In genomic region chr13:23400771-23401682, GRCm38 (mm10) we compare ENCODE assay signal across 8 mouse cellular contexts. TPM values are rescaled to one million over a fixed set of nuclear protein-coding genes. Genes with fewer than 3 reads are reported as not detected.
DNase-seq lines count a peak whose midpoint lies in the region; ATAC-seq and TF ChIP-seq lines count a peak whose summit lies in the region.

No protein-coding gene starts in this region.

- 8% methylated on average over 24 of the region's 24 CpGs for WGBS in kidney, embryonic 14.5 days
- WGBS in kidney, adult 2 months: 22% methylated on average over 24 of the region's 24 CpGs
- 6% methylated on average over 24 of the region's 24 CpGs for WGBS in forebrain, embryonic 13.5 days
- 4% methylated on average over 24 of the region's 24 CpGs for WGBS in liver, embryonic 14.5 days (ENCODE audit: insufficient replicate concordance)

- H3K4me1 ChIP-seq in kidney, embryonic 14.5 days (ENCODE audit: control insufficient read depth, insufficient read depth, low read length): no peaks in the 10 kb centered on the region
- no peaks in the 10 kb centered on the region for H3K4me1 ChIP-seq in kidney, adult 2 months (ENCODE audit: control insufficient read depth, insufficient read depth, low read length)
- H3K4me1 ChIP-seq in G1E (ENCODE audit: insufficient read depth, low read depth, low read length): peaks cover 41% of the 10 kb centered on the region
- H3K4me1 ChIP-seq in forebrain, embryonic 13.5 days: peaks cover 11% of the 10 kb centered on the region
- H3K4me1 ChIP-seq in liver, embryonic 14.5 days (replicated peaks; ENCODE audit: control insufficient read depth in 2 of 2, insufficient read depth in 2 of 2, low read length in 1 of 2): peaks cover 3 to 5% of the 10 kb centered on the region in 2 experiments

- no peak for DNase-seq in kidney, adult 2 months
- peak; percentile 24 for DNase-seq in G1E (ENCODE audit: low spot score)
- DNase-seq in liver, embryonic 14.5 days (ENCODE audit: low read depth in 3 of 3, low spot score in 3 of 3): no peak
- no peak for DNase-seq in ovary, postnatal 10 days (ENCODE audit: low spot score)

- H3K4me2 ChIP-seq in kidney, embryonic 14.5 days (replicated peaks; ENCODE audit: low read depth, low read length): peak overlapping the region; percentile 48
- peak overlapping the region; percentile 61 for H3K4me2 ChIP-seq in forebrain, embryonic 13.5 days
- peak overlapping the region; percentile 61 for H3K4me2 ChIP-seq in liver, embryonic 14.5 days (ENCODE audit: low read depth)

- no peak overlapping the region for H3K27ac ChIP-seq in kidney, embryonic 14.5 days (ENCODE audit: low read depth, low read length)
- no peak overlapping the region for H3K27ac ChIP-seq in kidney, adult 2 months (ENCODE audit: insufficient read depth, low read depth, low read length)
- H3K27ac ChIP-seq in forebrain, embryonic 13.5 days: no peak overlapping the region
- no peak overlapping the region for H3K27ac ChIP-seq in liver, embryonic 14.5 days

- peaks cover 10% of the 10 kb centered on the region for H3K27me3 ChIP-seq in kidney, embryonic 14.5 days (ENCODE audit: control insufficient read depth, insufficient read depth, low read length)
- peaks cover 4% of the 10 kb centered on the region for H3K27me3 ChIP-seq in kidney, adult 2 months (replicated peaks; ENCODE audit: control insufficient read depth, insufficient read depth, low read length)
- H3K27me3 ChIP-seq in G1E (ENCODE audit: insufficient read depth, low read length): peaks cover 5% of the 10 kb centered on the region
- peaks cover 31% of the 10 kb centered on the region for H3K27me3 ChIP-seq in forebrain, embryonic 13.5 days
- peaks cover 4% of the 10 kb centered on the region for H3K27me3 ChIP-seq in liver, embryonic 14.5 days (ENCODE audit: control insufficient read depth, insufficient read depth, low read length)

- no peak for ATAC-seq in kidney, embryonic 14.5 days (ENCODE audit: low FRiP score, low TSS enrichment)
- no peak for ATAC-seq in G1E (ENCODE audit: extremely low read depth, insufficient number of reproducible peaks, low FRiP score, poor library complexity, severe bottlenecking)
- ATAC-seq in forebrain, embryonic 13.5 days: no peak
- ATAC-seq in liver, embryonic 14.5 days (ENCODE audit: insufficient read depth): peak; percentile 47; the same call in 1 of the 2 replicates
- no peak for ATAC-seq in frontal cortex, adult (ENCODE audit: low TSS enrichment)
- ATAC-seq in activated CD4-positive, CD25-positive, alpha-beta regulatory T cell, adult 4 months: no peak

- H3K9me3 ChIP-seq in kidney, embryonic 14.5 days (ENCODE audit: control insufficient read depth, low read length): peaks cover 4% of the 10 kb centered on the region; the same call in 1 of the 2 replicates
- no peaks in the 10 kb centered on the region for H3K9me3 ChIP-seq in G1E (replicated peaks)
- no peaks in the 10 kb centered on the region for H3K9me3 ChIP-seq in forebrain, embryonic 13.5 days (replicated peaks)
- no peaks in the 10 kb centered on the region for H3K9me3 ChIP-seq in liver, embryonic 14.5 days (ENCODE audit: control insufficient read depth, low read length)

- TF ChIP-seq EP300 in liver, embryonic 14.5 days (IDR thresholded peaks at IDR 0.05; ENCODE audit: low read depth): no peak

- TF ChIP-seq CTCF in kidney, adult 2 months (conservative IDR thresholded peaks at IDR 0.05; ENCODE audit: insufficient read depth, insufficient read length, low read depth, low read length): no peak
- no peak for TF ChIP-seq CTCF in G1E (IDR thresholded peaks at IDR 0.05; ENCODE audit: low read depth, low read length)
- no peak for TF ChIP-seq CTCF in liver, embryonic 14.5 days (IDR thresholded peaks at IDR 0.05; ENCODE audit: low read depth)

- H3K4me3 ChIP-seq in kidney, embryonic 14.5 days (ENCODE audit: low read length): peak overlapping the region; percentile 38
- H3K4me3 ChIP-seq in kidney, adult 2 months (ENCODE audit: insufficient read depth, low read depth, low read length): no peak overlapping the region
- H3K4me3 ChIP-seq in G1E (ENCODE audit: low read depth, low read length): peak overlapping the region; percentile 70
- H3K4me3 ChIP-seq in forebrain, embryonic 13.5 days: peak overlapping the region; percentile 39; the same call in 1 of the 2 replicates
- peak overlapping the region; percentile 54 to 58 for H3K4me3 ChIP-seq in liver, embryonic 14.5 days (ENCODE audit: insufficient read depth in 1 of 2, low read depth in 2 of 2, low read length in 2 of 2)

- TF ChIP-seq POLR2A in kidney, adult 2 months (IDR thresholded peaks at IDR 0.05; ENCODE audit: low read depth, low read length): no peak

- no peak overlapping the region for H3K9ac ChIP-seq in kidney, embryonic 14.5 days (ENCODE audit: low read depth, low read length)
- no peak overlapping the region for H3K9ac ChIP-seq in forebrain, embryonic 13.5 days
- H3K9ac ChIP-seq in liver, embryonic 14.5 days (replicated peaks): no peak overlapping the region; the same call in 1 of the 2 replicates

- no peaks in the 10 kb centered on the region for H3K36me3 ChIP-seq in kidney, embryonic 14.5 days (ENCODE audit: control insufficient read depth, insufficient read depth, low read length)
- H3K36me3 ChIP-seq in kidney, adult 2 months (ENCODE audit: control insufficient read depth, insufficient read depth, low read length): no peaks in the 10 kb centered on the region
- no peaks in the 10 kb centered on the region for H3K36me3 ChIP-seq in G1E (replicated peaks)
- no peaks in the 10 kb centered on the region for H3K36me3 ChIP-seq in forebrain, embryonic 13.5 days (ENCODE audit: poor library complexity, severe bottlenecking)
- H3K36me3 ChIP-seq in liver, embryonic 14.5 days (replicated peaks; ENCODE audit: control insufficient read depth, insufficient read depth, low read depth): no peaks in the 10 kb centered on the region

RNA-seq across cellular contexts. Expression of gene Abt1, which starts 22.6 kb away (rescaled TPM):
- polyA plus RNA-seq in kidney, embryonic 14.5 days (2014; fragmentation: Nextera tagmentation; extraction: Ambion mirVana): 12.5 and 13.5 TPM in 2 replicates
- 3.3 and 3.9 TPM in 2 replicates for polyA plus RNA-seq in kidney, adult 2 months (2012; rRNA removed)
- total RNA-seq in G1E (2014; fragmentation: Nextera tagmentation): 3.7 and 4.0 TPM in 2 replicates
- total RNA-seq in G1E (2017): 9.5 and 11.4 TPM in 2 replicates
- polyA plus RNA-seq in G1E (2012): 6.5 and 6.9 TPM in 2 replicates
- 12.4 and 13.4 TPM in 2 replicates for polyA plus RNA-seq in forebrain, embryonic 13.5 days (2015; fragmentation: Nextera tagmentation; extraction: Ambion mirVana)
- 2.4 and 4.0 TPM in 2 replicates for polyA plus RNA-seq in liver, embryonic 14.5 days (2012; rRNA removed)
- polyA plus RNA-seq in liver, embryonic 14.5 days (2014; fragmentation: Nextera tagmentation; extraction: Ambion mirVana): 5.2 and 5.3 TPM in 2 replicates
- polyA plus RNA-seq in activated CD4-positive, CD25-positive, alpha-beta regulatory T cell, adult 4 months (2017; shearing (Covaris generic)): 10 to 100 TPM; 10.4 to 11.1 TPM

RNA-seq across cellular contexts. Expression of gene Zfp322a, which starts 32.0 kb away (rescaled TPM):
- polyA plus RNA-seq in kidney, embryonic 14.5 days (2014; fragmentation: Nextera tagmentation; extraction: Ambion mirVana): 43.9 and 55.5 TPM in 2 replicates
- polyA plus RNA-seq in kidney, adult 2 months (2012; rRNA removed): 1.1 and 1.9 TPM in 2 replicates
- total RNA-seq in G1E (2014; fragmentation: Nextera tagmentation) (51.4 and 53.7 TPM in 2 replicates), G1E (2017) (83.0 and 110 TPM in 2 replicates)
- polyA plus RNA-seq in G1E (2012): 1.2 and 1.4 TPM in 2 replicates
- 61.4 and 61.8 TPM in 2 replicates for polyA plus RNA-seq in forebrain, embryonic 13.5 days (2015; fragmentation: Nextera tagmentation; extraction: Ambion mirVana)
- 3.0 and 5.4 TPM in 2 replicates for polyA plus RNA-seq in liver, embryonic 14.5 days (2012; rRNA removed)
- polyA plus RNA-seq in liver, embryonic 14.5 days (2014; fragmentation: Nextera tagmentation; extraction: Ambion mirVana): 11.9 and 12.5 TPM in 2 replicates
- polyA plus RNA-seq in activated CD4-positive, CD25-positive, alpha-beta regulatory T cell, adult 4 months (2017; shearing (Covaris generic)): 10 to 100 TPM; 29.2 to 34.1 TPM
